Mouse (Mus musculus): Measurements from ENCODE around the gene Theg. TPM values are rescaled to one million over a fixed set of nuclear protein-coding genes. Genes with fewer than 3 reads are reported as not detected.
A peak's percentile ranks its signal among the peaks of the same experiment; 100 is the strongest.

Theg gene
- polyA plus RNA-seq, 2 experiments = not detected

DNA sequence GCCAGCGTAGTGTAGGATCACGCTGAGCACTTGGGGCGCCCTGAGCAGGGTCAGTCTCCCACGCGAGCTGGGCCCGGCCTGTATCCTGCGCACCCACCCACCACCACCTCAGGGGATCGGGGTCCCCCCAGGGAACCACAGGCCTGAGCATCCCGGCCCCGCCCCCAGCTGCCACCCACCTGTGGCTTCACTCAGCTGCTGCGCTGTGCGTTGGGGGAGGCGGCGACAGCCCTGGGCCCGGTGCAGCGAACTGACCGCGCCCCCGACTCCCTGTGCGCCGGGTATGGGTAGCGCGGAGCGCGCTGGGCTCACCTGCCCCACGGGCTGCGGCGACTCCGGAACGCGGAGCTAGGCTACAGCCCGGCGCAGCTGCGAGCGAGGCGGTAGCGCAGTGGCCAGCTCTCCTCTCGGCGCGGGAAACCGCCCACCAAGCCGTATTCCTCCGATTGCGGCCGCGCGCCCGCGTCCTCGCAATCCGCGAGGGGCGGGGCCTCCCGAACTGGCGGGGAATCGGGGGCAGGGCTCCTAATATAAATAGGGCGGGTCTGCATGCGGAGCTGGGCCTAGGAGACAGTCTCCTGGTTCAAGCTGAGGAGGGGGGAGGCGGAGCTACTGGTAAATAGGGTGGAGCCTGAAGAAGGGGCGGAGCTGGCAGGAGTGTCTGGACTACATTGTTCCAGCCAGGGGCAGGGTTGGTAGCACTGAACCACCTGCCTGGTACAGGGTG lies 26.6 kb upstream of the Theg start, which contains the start of gene C2cd4c:
C2cd4c (minus strand) TSS at position 448 of the 727 bp plus-strand sequence.
- 2% methylated on average over 54 of the region's 60 CpGs for WGBS

DNA sequence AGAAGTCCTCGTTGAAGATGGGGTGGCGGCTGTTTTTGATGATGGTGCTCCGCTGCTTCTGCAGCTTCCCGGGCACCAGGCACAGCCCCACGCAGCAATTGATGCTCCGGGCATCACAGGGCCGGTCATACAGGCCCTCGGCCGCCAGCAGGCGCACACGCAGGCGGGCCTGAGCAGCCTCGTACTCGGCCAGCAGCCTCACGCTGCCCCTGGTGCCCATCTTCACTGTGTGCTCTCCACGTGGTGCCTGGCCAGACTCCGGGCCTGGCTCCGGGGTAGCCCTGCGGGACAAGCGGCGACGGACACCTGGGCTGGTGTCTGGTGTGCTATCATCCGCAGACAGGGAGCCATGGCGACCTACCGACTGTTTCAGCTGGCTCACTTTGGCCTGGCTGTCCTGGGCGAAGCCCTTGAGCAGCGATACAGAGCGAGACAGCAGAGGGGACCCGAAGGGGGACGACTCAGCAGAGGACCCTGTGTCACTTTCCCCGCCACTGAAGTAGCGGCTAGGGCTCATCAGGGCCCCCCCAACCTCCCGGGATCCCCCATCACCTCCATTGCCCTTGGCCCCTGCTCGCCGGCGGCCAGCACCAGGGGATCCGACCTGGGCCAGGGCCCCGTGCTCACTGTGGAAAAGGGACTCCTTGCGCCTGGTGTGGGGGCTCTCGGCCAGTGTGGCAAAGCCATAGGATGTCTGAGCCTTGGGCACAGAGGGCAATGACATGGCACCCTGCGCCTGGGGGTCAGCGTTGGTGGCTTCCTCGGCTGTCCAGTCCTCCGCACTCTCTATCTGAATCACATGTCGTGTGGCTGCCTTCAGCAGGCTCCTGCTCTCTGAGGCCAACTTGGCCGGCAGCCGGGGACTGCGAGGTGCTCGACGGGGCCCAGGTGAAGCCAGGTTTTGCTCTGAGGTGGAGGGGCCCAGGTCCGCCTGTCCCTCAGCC lies 25.3 kb upstream of the Theg start:
- WGBS = 14% methylated on average over 46 of the region's 51 CpGs
- Histone ChIP-seq H3K27ac (replicated peaks; ENCODE audit: low read depth, low read length) (no peak overlapping the region), H3K4me2 (replicated peaks; ENCODE audit: low read depth, low read length, severe bottlenecking) (peak overlapping the region; percentile 31), H3K4me1 (ENCODE audit: control insufficient read depth, insufficient read depth, low read length) (peaks cover 4% of the 10 kb centered on the region; the same call in 1 of the 2 replicates), H3K36me3 (ENCODE audit: control insufficient read depth, insufficient read depth, low read length) (no peaks in the 10 kb centered on the region), H3K27me3 (ENCODE audit: control insufficient read depth, insufficient read depth, low read length) (peaks cover 21% of the 10 kb centered on the region), H3K9ac (ENCODE audit: low read depth, low read length, severe bottlenecking) (peak overlapping the region; percentile 31; the same call in 1 of the 2 replicates), H3K9me3 (ENCODE audit: control insufficient read depth, low read length) (no peaks in the 10 kb centered on the region), H3K4me3 (replicated peaks; ENCODE audit: low read length) (peak overlapping the region; percentile 55)
- DNase-seq (ENCODE audit: low spot score) (no peak), ATAC-seq (ENCODE audit: low FRiP score, low read depth) (no peak)
- TF ChIP-seq POLR2A (IDR thresholded peaks at IDR 0.05; ENCODE audit: borderline replicate concordance, extremely low read depth, insufficient read depth, insufficient read length) = no peak

More for the DNA sequence above, 26.6 kb upstream of the Theg start, which contains the start of gene C2cd4c:
- H3K4me1 ChIP-seq (ENCODE audit: control insufficient read depth, insufficient read depth, low read length) = peaks cover 4% of the 10 kb centered on the region; the same call in 1 of the 2 replicates
- H3K9me3 ChIP-seq (ENCODE audit: control insufficient read depth, low read length) = no peaks in the 10 kb centered on the region
- TF ChIP-seq POLR2A (IDR thresholded peaks at IDR 0.05; ENCODE audit: borderline replicate concordance, extremely low read depth, insufficient read depth, insufficient read length) = no peak
- H3K4me2 ChIP-seq (replicated peaks; ENCODE audit: low read depth, low read length, severe bottlenecking) = peak within 1 kb of the TSS; percentile 94
- peak within 1 kb of the TSS; percentile 61 for H3K9ac ChIP-seq (ENCODE audit: low read depth, low read length, severe bottlenecking)
- ATAC-seq (ENCODE audit: low FRiP score, low read depth) = peak; percentile 76
- no peak within 1 kb of the TSS for H3K27ac ChIP-seq (replicated peaks; ENCODE audit: low read depth, low read length)
- no peaks in the 10 kb centered on the region; the same call in 1 of the 2 replicates for H3K36me3 ChIP-seq (ENCODE audit: control insufficient read depth, insufficient read depth, low read length)
- H3K27me3 ChIP-seq (ENCODE audit: control insufficient read depth, insufficient read depth, low read length) = peaks cover 21% of the 10 kb centered on the region
- peak within 1 kb of the TSS; percentile 55 for H3K4me3 ChIP-seq (replicated peaks; ENCODE audit: low read length)
- DNase-seq (ENCODE audit: low spot score) = peak; percentile 53

DNA sequence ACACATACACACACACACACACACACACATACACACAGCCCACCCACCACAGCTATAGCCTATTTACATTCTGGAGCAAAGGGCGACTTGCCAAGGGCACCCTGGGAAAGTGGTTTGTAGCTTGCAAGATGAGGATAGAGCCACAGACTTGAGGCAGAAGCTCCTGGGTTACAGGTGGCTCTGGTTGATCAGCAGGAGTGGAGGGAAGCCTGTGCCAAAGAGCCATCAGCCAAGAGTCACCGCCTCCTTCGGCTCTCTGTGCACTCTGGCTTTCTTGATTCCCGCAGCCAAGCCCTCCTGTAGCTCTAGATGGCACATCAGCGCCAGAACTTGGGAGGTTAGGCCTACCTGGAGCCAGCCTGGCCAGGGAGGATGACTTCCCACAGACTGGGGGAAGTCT lies 24.2 kb upstream of the Theg start:
- H3K27me3 ChIP-seq (ENCODE audit: control insufficient read depth, insufficient read depth, low read length) = peaks cover 21% of the 10 kb centered on the region
- ATAC-seq (ENCODE audit: low FRiP score, low read depth) = no peak
- TF ChIP-seq POLR2A (IDR thresholded peaks at IDR 0.05; ENCODE audit: borderline replicate concordance, extremely low read depth, insufficient read depth, insufficient read length) = no peak
- H3K9ac ChIP-seq (ENCODE audit: low read depth, low read length, severe bottlenecking) = no peak overlapping the region
- WGBS = 35% methylated on average over 4 of the region's 5 CpGs
- H3K4me3 ChIP-seq (replicated peaks; ENCODE audit: low read length) = no peak overlapping the region
- H3K27ac ChIP-seq (replicated peaks; ENCODE audit: low read depth, low read length) = no peak overlapping the region
- DNase-seq (ENCODE audit: low spot score) = no peak
- peaks cover 4% of the 10 kb centered on the region; the same call in 1 of the 2 replicates for H3K4me1 ChIP-seq (ENCODE audit: control insufficient read depth, insufficient read depth, low read length)
- no peaks in the 10 kb centered on the region for H3K9me3 ChIP-seq (ENCODE audit: control insufficient read depth, low read length)
- H3K4me2 ChIP-seq (replicated peaks; ENCODE audit: low read depth, low read length, severe bottlenecking) = no peak overlapping the region
- H3K36me3 ChIP-seq (ENCODE audit: control insufficient read depth, insufficient read depth, low read length) = no peaks in the 10 kb centered on the region

DNA sequence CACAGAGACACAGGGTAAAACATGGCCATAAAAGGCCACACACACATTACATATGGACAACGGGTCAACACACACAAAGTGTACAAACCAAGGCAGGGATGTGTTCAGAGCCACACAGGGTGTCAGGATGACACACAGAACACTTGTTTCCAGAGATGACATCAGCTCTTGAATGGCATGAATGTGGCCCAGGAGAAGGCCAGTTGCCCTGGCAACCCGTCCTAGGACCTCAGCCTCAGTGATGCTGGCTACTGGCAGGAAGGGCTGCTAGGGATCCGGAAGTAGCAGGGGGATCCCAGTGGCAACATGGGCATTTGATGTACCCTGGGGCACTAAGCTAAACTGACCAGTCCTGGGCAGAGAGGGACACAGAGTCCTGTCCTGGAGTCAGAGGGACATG lies 22.1 kb upstream of the Theg start:
- TF ChIP-seq POLR2A (IDR thresholded peaks at IDR 0.05; ENCODE audit: borderline replicate concordance, extremely low read depth, insufficient read depth, insufficient read length) = no peak
- H3K4me1 ChIP-seq (ENCODE audit: control insufficient read depth, insufficient read depth, low read length) = peaks cover 4% of the 10 kb centered on the region; the same call in 1 of the 2 replicates
- 72% methylated on average over 3 of the region's 3 CpGs for WGBS
- no peak overlapping the region for H3K4me3 ChIP-seq (replicated peaks; ENCODE audit: low read length)
- peaks cover 21% of the 10 kb centered on the region for H3K27me3 ChIP-seq (ENCODE audit: control insufficient read depth, insufficient read depth, low read length)
- H3K9me3 ChIP-seq (ENCODE audit: control insufficient read depth, low read length) = no peaks in the 10 kb centered on the region
- no peak for DNase-seq (ENCODE audit: low spot score)
- no peak for ATAC-seq (ENCODE audit: low FRiP score, low read depth)
- H3K27ac ChIP-seq (replicated peaks; ENCODE audit: low read depth, low read length) = no peak overlapping the region
- no peaks in the 10 kb centered on the region for H3K36me3 ChIP-seq (ENCODE audit: control insufficient read depth, insufficient read depth, low read length)
- H3K4me2 ChIP-seq (replicated peaks; ENCODE audit: low read depth, low read length, severe bottlenecking) = no peak overlapping the region
- H3K9ac ChIP-seq (ENCODE audit: low read depth, low read length, severe bottlenecking) = no peak overlapping the region

DNA sequence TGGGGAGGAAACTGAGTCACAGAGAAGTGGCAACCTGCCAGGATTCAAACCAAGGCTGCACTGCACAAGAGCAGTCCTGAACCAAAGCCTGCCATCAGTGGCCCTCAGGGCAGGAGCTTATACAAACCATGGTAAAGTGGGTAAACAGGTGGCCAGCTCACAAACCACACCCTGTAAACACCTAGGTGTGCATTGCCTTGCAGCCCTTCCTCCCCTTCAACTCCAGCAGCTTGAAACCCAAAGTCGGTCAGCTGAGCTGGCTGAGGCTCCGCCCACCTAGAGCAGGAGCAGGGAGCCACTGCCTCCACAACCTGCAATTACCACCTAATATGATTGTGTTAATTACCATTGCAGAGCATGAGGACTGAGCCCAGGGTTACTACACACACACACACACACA lies 20.8 kb upstream of the Theg start:
- no peak for ATAC-seq (ENCODE audit: low FRiP score, low read depth)
- no peaks in the 10 kb centered on the region for H3K4me1 ChIP-seq (ENCODE audit: control insufficient read depth, insufficient read depth, low read length)
- no peaks in the 10 kb centered on the region for H3K9me3 ChIP-seq (ENCODE audit: control insufficient read depth, low read length)
- DNase-seq (ENCODE audit: low spot score) = no peak
- H3K36me3 ChIP-seq (ENCODE audit: control insufficient read depth, insufficient read depth, low read length) = no peaks in the 10 kb centered on the region
- 34% methylated on average over 2 of the region's 2 CpGs for WGBS
- no peak overlapping the region for H3K4me2 ChIP-seq (replicated peaks; ENCODE audit: low read depth, low read length, severe bottlenecking)
- H3K4me3 ChIP-seq (replicated peaks; ENCODE audit: low read length) = no peak overlapping the region
- H3K9ac ChIP-seq (ENCODE audit: low read depth, low read length, severe bottlenecking) = no peak overlapping the region
- H3K27ac ChIP-seq (replicated peaks; ENCODE audit: low read depth, low read length) = no peak overlapping the region
- TF ChIP-seq POLR2A (IDR thresholded peaks at IDR 0.05; ENCODE audit: borderline replicate concordance, extremely low read depth, insufficient read depth, insufficient read length) = no peak
- peaks cover 13% of the 10 kb centered on the region for H3K27me3 ChIP-seq (ENCODE audit: control insufficient read depth, insufficient read depth, low read length)

All from limb, embryonic 14.5 days (tissue).